Comparison of ENCODE assay signal across 1 mouse cellular context in genomic region chr5:130067841-130068264, GRCm38 (mm10).
A peak's percentile ranks its signal among the peaks of the same experiment; 100 is the strongest.
TF ChIP-seq lines count a peak whose summit lies in the region.

No protein-coding gene starts in this region.

TF ChIP-seq in MEL, 35 proteins besides CTCF, POLR2A, EP300 and RAD21 (continued from another document):
- TF ChIP-seq MYC (IDR thresholded peaks at IDR 0.05; ENCODE audit: low read depth, low read length), result no peak
- peak; percentile 82 for TF ChIP-seq SIN3A (IDR thresholded peaks at IDR 0.05; ENCODE audit: low read length)
- TF ChIP-seq TAL1 (IDR thresholded peaks at IDR 0.05; ENCODE audit: low read length), result peak; percentile 71
- no peak for TF ChIP-seq CHD1 (IDR thresholded peaks at IDR 0.05; ENCODE audit: low read depth, low read length)
- peak; percentile 44; the same call in 1 of the 2 replicates for TF ChIP-seq TBP (IDR thresholded peaks at IDR 0.05; ENCODE audit: low read depth, low read length)
- TF ChIP-seq ETS1 (IDR thresholded peaks at IDR 0.05; ENCODE audit: low read depth, low read length), result peak; percentile 57
- TF ChIP-seq JUND (IDR thresholded peaks at IDR 0.05; ENCODE audit: low read depth, low read length), result no peak
- peak; percentile 79 for TF ChIP-seq ELF1 (IDR thresholded peaks at IDR 0.05; ENCODE audit: low read depth, low read length)
- TF ChIP-seq USF1 (IDR thresholded peaks at IDR 0.05; ENCODE audit: low read depth, low read length), result no peak
- TF ChIP-seq GATA1 (IDR thresholded peaks at IDR 0.05; ENCODE audit: low read depth, low read length), result peak; percentile 58
- TF ChIP-seq MXI1 (IDR thresholded peaks at IDR 0.05; ENCODE audit: low read depth, low read length), result peak; percentile 42; the same call in 1 of the 2 replicates
- peak; percentile 54 for TF ChIP-seq TCF12 (IDR thresholded peaks at IDR 0.05; ENCODE audit: low read depth, low read length)
- TF ChIP-seq SMC3 (IDR thresholded peaks at IDR 0.05; ENCODE audit: low read depth, low read length), result 0 out of 2 replicates have a peak, but pooled peaks have one; percentile 10
